Mouse (Mus musculus) layer of hippocampus, adult 9-10 months (tissue): Measurements from ENCODE around the gene Tunar.

Experiments used
- DNase-seq: peaks from one replicate; pipeline ENCODE4 v3.0.0; 2022; ENCODE audit warnings: low spot score

The Tunar gene

DNA sequence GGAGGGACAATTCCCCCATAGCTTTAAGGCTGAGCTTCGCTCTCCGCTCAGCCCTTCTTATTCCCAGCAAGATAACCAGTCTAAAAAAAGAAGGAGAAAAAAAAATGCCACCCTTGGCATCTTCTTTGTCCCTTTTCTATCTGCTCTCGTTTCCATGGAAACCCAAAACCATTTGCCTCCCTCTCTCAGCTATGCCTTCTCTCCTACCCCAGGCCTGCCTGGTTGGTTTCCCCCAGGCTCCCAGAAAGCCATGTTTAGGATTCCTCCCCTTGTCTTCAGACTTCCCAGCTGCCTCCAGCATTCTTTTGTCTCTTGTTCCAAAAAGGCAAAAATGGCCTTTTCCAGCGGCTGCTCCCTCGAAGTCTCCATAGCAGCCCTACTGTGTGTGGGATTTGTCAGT, 70.1 kb downstream of the Tunar start:
- no peak for DNase-seq

DNA sequence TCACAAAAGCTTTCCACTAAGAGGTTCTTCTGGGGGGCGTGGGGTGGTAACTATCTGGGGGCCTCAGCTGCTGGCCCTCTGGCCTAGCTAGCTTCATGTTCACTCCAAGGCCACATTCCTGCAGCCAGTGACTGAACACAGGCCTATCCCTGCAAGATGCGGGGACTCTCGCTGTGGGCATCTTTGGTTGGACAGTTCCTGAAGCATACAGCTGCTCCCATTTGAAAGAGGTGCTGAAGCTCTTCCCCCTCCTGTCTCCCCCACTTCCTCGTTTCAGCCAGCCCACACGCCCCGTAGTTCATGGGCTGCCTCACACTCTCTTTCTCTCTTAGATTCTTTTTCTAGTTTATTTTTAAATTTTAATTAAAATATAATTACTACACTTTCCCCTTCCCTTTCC, 72.3 kb downstream of the Tunar start:
- no peak for DNase-seq

DNA sequence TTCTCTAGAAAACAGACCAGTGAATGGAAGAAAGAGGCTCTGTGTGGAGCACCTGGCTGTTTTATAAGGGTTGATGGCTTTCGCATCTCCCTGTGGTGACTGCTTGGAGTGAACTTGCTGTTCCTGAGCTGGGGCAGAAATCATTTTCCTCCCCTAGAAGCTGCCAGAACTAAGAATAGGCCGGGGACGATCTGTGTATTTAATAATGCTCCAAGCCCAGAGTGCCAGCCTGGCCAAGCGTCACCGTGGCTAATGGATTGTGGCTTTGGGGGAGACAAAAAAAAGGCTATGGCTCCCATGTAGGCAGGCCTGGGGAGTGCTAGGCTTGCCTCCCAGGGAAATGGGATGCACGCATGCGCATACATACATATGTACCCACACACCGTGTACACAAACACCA, 80.2 kb downstream of the Tunar start:
- DNase-seq = no peak

DNA sequence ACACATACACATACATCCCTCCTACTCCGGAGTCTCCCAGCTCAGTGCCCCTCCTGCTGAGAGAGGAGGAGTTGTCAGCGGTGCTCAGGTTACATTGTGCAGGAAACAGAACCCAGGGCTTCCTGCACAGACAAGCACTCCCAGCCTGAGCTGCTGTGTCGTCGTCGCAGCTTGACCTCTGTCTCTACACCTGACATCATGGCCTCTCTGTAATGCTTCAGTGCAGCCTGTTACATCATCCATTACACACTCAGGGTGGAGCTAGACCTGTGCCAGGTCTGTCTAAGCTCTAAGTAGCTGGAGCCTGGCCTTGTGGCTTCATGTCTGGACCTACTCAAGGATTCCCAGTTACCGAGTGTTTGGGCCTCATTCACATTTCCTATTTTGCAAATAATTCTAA, 86.8 kb downstream of the Tunar start:
- no peak for DNase-seq

DNA sequence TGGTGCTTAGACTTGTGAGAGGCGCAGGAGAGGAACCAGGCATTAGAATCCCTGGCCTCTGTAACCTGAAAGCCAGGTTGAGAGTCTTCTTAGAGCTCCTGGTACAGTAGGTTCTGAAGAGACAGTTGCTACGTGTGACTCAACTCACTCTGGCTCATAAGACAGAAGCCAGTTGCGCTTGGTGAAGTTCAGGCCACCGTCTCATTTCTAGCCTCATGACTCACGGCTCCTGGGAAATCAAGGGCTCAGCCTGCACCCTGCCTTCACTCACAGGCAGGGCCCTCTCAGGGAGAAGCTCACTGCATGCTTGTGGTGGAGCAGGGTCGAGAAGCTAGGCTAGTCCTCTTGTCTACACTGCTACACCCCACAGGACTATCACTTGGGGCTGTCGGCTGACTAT, 92.9 kb downstream of the Tunar start:
- no peak for DNase-seq

DNA sequence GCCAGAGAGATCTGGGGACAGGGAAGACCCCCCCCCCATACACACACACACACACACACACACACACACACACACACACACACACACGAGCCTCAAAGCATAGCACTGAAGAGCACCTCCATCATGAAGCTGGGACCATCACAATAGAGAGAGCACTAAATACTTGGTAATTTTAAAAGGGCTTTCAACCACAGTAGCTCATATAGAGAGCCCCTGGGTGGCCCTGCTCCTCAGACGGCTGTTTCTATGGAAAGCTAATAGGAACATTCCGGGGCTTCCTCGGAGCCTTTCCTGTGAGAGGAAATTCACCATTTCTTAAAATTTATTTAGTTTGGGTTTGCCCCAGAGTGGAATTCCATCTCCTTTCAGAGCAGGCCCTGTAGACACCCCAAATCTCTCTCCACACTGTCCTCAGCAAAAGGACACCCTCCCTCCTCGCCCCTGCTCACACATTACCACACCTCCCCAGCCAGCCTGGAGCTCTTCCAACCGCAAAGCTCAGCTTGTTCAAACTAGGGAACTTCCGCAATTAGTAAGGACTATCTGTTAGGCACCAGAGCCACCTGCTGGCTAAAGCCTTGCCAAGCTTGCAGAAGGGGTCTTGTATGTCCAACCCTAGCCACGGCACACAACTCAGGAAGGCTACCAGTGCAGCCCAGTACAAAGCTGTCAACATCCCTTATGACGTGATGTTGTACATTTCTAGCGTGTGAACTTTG, 93.5 kb downstream of the Tunar start:
- peak; percentile 77 for DNase-seq

DNA sequence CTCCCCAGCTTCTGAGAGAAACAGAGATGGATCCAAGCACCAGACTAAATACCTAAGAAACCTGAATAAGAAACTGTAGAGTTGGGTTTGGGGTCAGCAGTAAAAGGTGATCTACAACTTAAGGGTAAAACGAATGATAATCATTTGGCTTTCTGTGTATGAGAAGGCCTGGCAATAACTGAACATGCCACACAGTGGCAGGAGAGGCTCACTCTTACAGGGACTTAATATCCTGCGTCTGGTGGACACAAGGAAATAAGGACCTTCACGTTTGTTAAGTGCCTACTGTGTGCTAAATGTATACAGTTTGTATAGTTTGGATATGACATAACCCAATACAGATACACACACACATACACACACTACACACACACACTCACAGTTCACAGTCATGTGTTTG, 98.2 kb downstream of the Tunar start:
- no peak for DNase-seq

DNA sequence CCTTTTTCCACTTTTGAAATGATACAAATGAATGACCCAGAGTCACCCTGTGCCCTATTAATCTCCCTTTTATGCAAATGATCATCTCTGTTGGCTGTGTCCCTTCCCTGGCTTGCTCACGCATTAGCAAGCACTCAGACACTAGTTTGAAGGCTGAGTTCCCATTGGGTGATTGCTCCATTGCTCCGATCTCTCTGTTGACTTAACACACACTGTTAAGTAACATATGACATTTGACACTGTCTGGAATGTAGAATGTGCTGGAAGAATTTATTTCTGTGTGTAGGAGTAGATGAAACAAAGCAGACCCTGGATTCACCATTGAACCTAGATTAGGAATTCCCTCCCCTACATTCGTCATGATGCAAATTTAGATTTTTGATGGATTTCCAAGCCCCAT, 99.1 kb downstream of the Tunar start:
- no peak for DNase-seq
